Mouse (Mus musculus) liver, adult 2 months (tissue): ENCODE results near the gene Colgalt2.

Experiments
- CTCF ChIP-seq: fragments of 200-500 bp; IDR thresholded peaks from 2 replicates; pipeline ENCODE4 v1.5.1; 2011; ENCODE audit warnings: low read depth, low read length, control low read depth
- POLR2A ChIP-seq: fragments of 200-500 bp; IDR thresholded peaks from 2 replicates; pipeline ENCODE4 v1.6.1; 2011; ENCODE audit warnings: low read length, control low read depth; ENCODE audit not compliant: insufficient read depth; ENCODE audit errors: extremely low read depth

DNA sequence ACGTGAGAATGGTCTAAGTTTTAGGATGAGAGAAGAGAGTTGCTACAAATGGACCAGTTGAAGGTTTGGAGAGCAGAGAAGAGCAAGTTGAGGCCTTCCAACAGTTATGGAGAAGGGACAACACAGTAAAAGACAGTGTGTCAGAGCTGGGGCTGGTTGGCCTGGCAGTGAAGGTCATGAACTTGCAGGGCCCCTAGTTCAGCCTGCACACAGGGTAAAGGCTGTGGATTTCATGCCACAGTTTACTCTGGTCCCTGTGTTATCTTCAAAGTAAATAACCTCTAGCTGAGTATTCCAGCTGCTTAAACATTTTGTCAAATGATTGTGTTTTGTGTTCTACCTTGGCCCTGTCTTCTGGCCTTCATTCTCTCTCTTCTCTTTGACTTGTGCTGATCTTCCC is 922 bp upstream of the Colgalt2 start:
- TF ChIP-seq CTCF (no peak), POLR2A (no peak)
